Comparison of ENCODE assay signal across 18 mouse cellular contexts in genomic region chr1:172056251-172056650, GRCm38 (mm10). TPM values are rescaled to one million over a fixed set of nuclear protein-coding genes. Genes with fewer than 3 reads are reported as not detected.
DNase-seq lines count a peak whose midpoint lies in the region; ATAC-seq and TF ChIP-seq lines count a peak whose summit lies in the region.
"Had no signal": no experiment of that assay in that cellular context is flagged by ENCODE, and none has a peak within 500 bp of the region (broad histone marks: within the 10 kb centered on the region; RNA-seq: fewer than 3 reads in every experiment).

No protein-coding gene starts in this region.

- no peaks in the 10 kb centered on the region for H3K9me3 ChIP-seq in embryonic facial prominence, embryonic 10.5 days
- no peaks in the 10 kb centered on the region for H3K9me3 ChIP-seq in hindbrain, embryonic 11.5 days (ENCODE audit: control insufficient read depth, low read length)
- no peaks in the 10 kb centered on the region for H3K9me3 ChIP-seq in midbrain, embryonic 15.5 days
- H3K9me3 ChIP-seq in intestine, embryonic 16.5 days (ENCODE audit: control insufficient read depth, low read length) = no peaks in the 10 kb centered on the region

- 81% methylated on average over 4 of the region's 4 CpGs for WGBS in embryonic facial prominence, embryonic 10.5 days
- 66% methylated on average over 4 of the region's 4 CpGs for WGBS in hindbrain, embryonic 11.5 days
- 67% methylated on average over 4 of the region's 4 CpGs for WGBS in midbrain, embryonic 15.5 days
- WGBS in intestine, embryonic 16.5 days = 73% methylated on average over 4 of the region's 4 CpGs

- no peak overlapping the region for H3K27ac ChIP-seq in embryonic facial prominence, embryonic 10.5 days (replicated peaks)
- H3K27ac ChIP-seq in hindbrain, embryonic 11.5 days (ENCODE audit: low read depth, low read length) = no peak overlapping the region
- no peak overlapping the region for H3K27ac ChIP-seq in midbrain, embryonic 15.5 days
- no peak overlapping the region for H3K27ac ChIP-seq in intestine, embryonic 16.5 days (ENCODE audit: low read length)
- no peak overlapping the region for H3K27ac ChIP-seq in layer of hippocampus, adult 2 months

- peak overlapping the region; percentile 37 for H3K4me2 ChIP-seq in hindbrain, embryonic 11.5 days (replicated peaks; ENCODE audit: low read depth, low read length)
- peak overlapping the region; percentile 31 for H3K4me2 ChIP-seq in midbrain, embryonic 15.5 days
- no peak overlapping the region for H3K4me2 ChIP-seq in intestine, embryonic 16.5 days (ENCODE audit: low read depth, low read length)
- H3K4me2 ChIP-seq: liver, embryonic 11.5 days had no signal

- peaks cover 49% of the 10 kb centered on the region for H3K4me1 ChIP-seq in embryonic facial prominence, embryonic 10.5 days
- H3K4me1 ChIP-seq in hindbrain, embryonic 11.5 days (replicated peaks; ENCODE audit: control insufficient read depth, insufficient read depth, low read length) = peaks cover 19% of the 10 kb centered on the region
- H3K4me1 ChIP-seq in midbrain, embryonic 15.5 days = peaks cover 36% of the 10 kb centered on the region
- H3K4me1 ChIP-seq in intestine, embryonic 16.5 days (ENCODE audit: control insufficient read depth, insufficient read depth, low read length) = peaks cover 17% of the 10 kb centered on the region

- peak overlapping the region; percentile 44 for H3K9ac ChIP-seq in hindbrain, embryonic 11.5 days (ENCODE audit: low read depth, low read length)
- no peak overlapping the region for H3K9ac ChIP-seq in midbrain, embryonic 15.5 days
- no peak overlapping the region for H3K9ac ChIP-seq in intestine, embryonic 16.5 days (ENCODE audit: low read depth, low read length)

- H3K36me3 ChIP-seq in embryonic facial prominence, embryonic 10.5 days (replicated peaks) = no peaks in the 10 kb centered on the region
- no peaks in the 10 kb centered on the region for H3K36me3 ChIP-seq in hindbrain, embryonic 11.5 days (ENCODE audit: control insufficient read depth, insufficient read depth, low read length)
- H3K36me3 ChIP-seq in midbrain, embryonic 15.5 days (replicated peaks) = no peaks in the 10 kb centered on the region
- no peaks in the 10 kb centered on the region for H3K36me3 ChIP-seq in intestine, embryonic 16.5 days (ENCODE audit: control insufficient read depth, insufficient read depth, low read length)

- DNase-seq in frontal cortex, postnatal 36 days (ENCODE audit: low spot score in 2 of 2) = peak; percentile 47 to 69
- DNase-seq in frontal cortex, postnatal 14 days (ENCODE audit: low spot score in 2 of 2) = no peak
- DNase-seq in embryonic facial prominence, embryonic 10.5 days (ENCODE audit: low spot score) = no peak
- no peak for DNase-seq in hindbrain, embryonic 11.5 days (ENCODE audit: low spot score)
- no peak for DNase-seq in ovary, adult 18-20 months (ENCODE audit: low spot score)
- no peak for DNase-seq in layer of hippocampus, adult 2 months (ENCODE audit: low spot score in 2 of 2)
- DNase-seq: cerebellum, adult 2 months; embryo, embryonic 11 days; kidney, postnatal 36 days; lung, postnatal 14 days had no signal

- H3K4me3 ChIP-seq in embryonic facial prominence, embryonic 10.5 days = peak overlapping the region; percentile 58
- peak overlapping the region; percentile 45 for H3K4me3 ChIP-seq in hindbrain, embryonic 11.5 days (ENCODE audit: low read depth, low read length)
- peak overlapping the region; percentile 26 for H3K4me3 ChIP-seq in midbrain, embryonic 15.5 days
- no peak overlapping the region for H3K4me3 ChIP-seq in intestine, embryonic 16.5 days (ENCODE audit: low read length)
- no peak overlapping the region for H3K4me3 ChIP-seq in layer of hippocampus, adult 2 months
- H3K4me3 ChIP-seq: myocyte had no signal

- no peak for ATAC-seq in hindbrain, embryonic 11.5 days (ENCODE audit: low FRiP score)
- no peak for ATAC-seq in midbrain, embryonic 15.5 days (replicated peaks)
- no peak for ATAC-seq in intestine, embryonic 16.5 days
- ATAC-seq: intestine, postnatal 0 days had no signal

- TF ChIP-seq CTCF in layer of hippocampus, adult 2 months (conservative IDR thresholded peaks at IDR 0.05) = no peak

- H3K27me3 ChIP-seq in embryonic facial prominence, embryonic 10.5 days (replicated peaks; ENCODE audit: low read depth, poor library complexity, severe bottlenecking) = peaks cover 65% of the 10 kb centered on the region
- H3K27me3 ChIP-seq in hindbrain, embryonic 11.5 days (ENCODE audit: control insufficient read depth, insufficient read depth, low read length) = peaks cover 3% of the 10 kb centered on the region; the same call in 1 of the 2 replicates
- H3K27me3 ChIP-seq in midbrain, embryonic 15.5 days (replicated peaks) = no peaks in the 10 kb centered on the region
- peaks cover 10% of the 10 kb centered on the region for H3K27me3 ChIP-seq in intestine, embryonic 16.5 days (replicated peaks; ENCODE audit: control insufficient read depth, insufficient read depth, low read length)

RNA-seq across cellular contexts. Expression of gene Nhlh1, which starts 1.1 kb away (rescaled TPM):
- 4.1 and 4.7 TPM in 2 replicates for polyA plus RNA-seq in embryonic facial prominence, embryonic 10.5 days (2016; fragmentation: Nextera tagmentation; extraction: Ambion mirVana)
- polyA plus RNA-seq in hindbrain, embryonic 11.5 days (2014; fragmentation: Nextera tagmentation; extraction: Ambion mirVana) = 20.5 and 22.3 TPM in 2 replicates
- 2.0 and 2.5 TPM in 2 replicates for polyA plus RNA-seq in midbrain, embryonic 15.5 days (2015; fragmentation: Nextera tagmentation; extraction: Ambion mirVana)
- polyA plus RNA-seq in intestine, embryonic 16.5 days (2015; fragmentation: Nextera tagmentation; extraction: Ambion mirVana) = 0.09 TPM in 1 of 2 replicates, not detected in the other
- total RNA-seq in layer of hippocampus, adult 2 months (2021) = 1 to 10 TPM in 1 of 2 experiments, under 1 TPM in 1; 0.79 to 1.2 TPM
- total RNA-seq: granulocyte monocyte progenitor cell, adult 5-6 weeks had no signal
- polyA plus RNA-seq: heart, embryonic 16.5 days; intestine, postnatal 0 days; thymus, postnatal 0 days had no signal

RNA-seq across cellular contexts. Expression of gene Copa, which starts 26.1 kb away (rescaled TPM):
- 185 and 189 TPM in 2 replicates for polyA plus RNA-seq in embryonic facial prominence, embryonic 10.5 days (2016; fragmentation: Nextera tagmentation; extraction: Ambion mirVana)
- polyA plus RNA-seq in hindbrain, embryonic 11.5 days (2014; fragmentation: Nextera tagmentation; extraction: Ambion mirVana) = 154 and 191 TPM in 2 replicates
- 199 and 209 TPM in 2 replicates for polyA plus RNA-seq in midbrain, embryonic 15.5 days (2015; fragmentation: Nextera tagmentation; extraction: Ambion mirVana)
- 204 and 218 TPM in 2 replicates for polyA plus RNA-seq in intestine, embryonic 16.5 days (2015; fragmentation: Nextera tagmentation; extraction: Ambion mirVana)
- total RNA-seq in layer of hippocampus, adult 2 months (2021) = 100 to 1,000 TPM; 146 to 147 TPM

RNA-seq across cellular contexts. Expression of gene Ncstn, which starts 26.3 kb away (rescaled TPM):
- 92.1 and 98.5 TPM in 2 replicates for polyA plus RNA-seq in embryonic facial prominence, embryonic 10.5 days (2016; fragmentation: Nextera tagmentation; extraction: Ambion mirVana)
- 120 and 121 TPM in 2 replicates for polyA plus RNA-seq in hindbrain, embryonic 11.5 days (2014; fragmentation: Nextera tagmentation; extraction: Ambion mirVana)
- 116 and 122 TPM in 2 replicates for polyA plus RNA-seq in midbrain, embryonic 15.5 days (2015; fragmentation: Nextera tagmentation; extraction: Ambion mirVana)
- 159 TPM in 2 replicates for polyA plus RNA-seq in intestine, embryonic 16.5 days (2015; fragmentation: Nextera tagmentation; extraction: Ambion mirVana)
- total RNA-seq in layer of hippocampus, adult 2 months (2021) = 10 to 100 TPM; 58.1 to 63.3 TPM

RNA-seq across cellular contexts. Expression of gene Vangl2, which starts 28.0 kb away (rescaled TPM):
- 28.3 and 35.3 TPM in 2 replicates for polyA plus RNA-seq in embryonic facial prominence, embryonic 10.5 days (2016; fragmentation: Nextera tagmentation; extraction: Ambion mirVana)
- polyA plus RNA-seq in hindbrain, embryonic 11.5 days (2014; fragmentation: Nextera tagmentation; extraction: Ambion mirVana) = 60.3 and 61.6 TPM in 2 replicates
- polyA plus RNA-seq in midbrain, embryonic 15.5 days (2015; fragmentation: Nextera tagmentation; extraction: Ambion mirVana) = 48.0 and 49.6 TPM in 2 replicates
- polyA plus RNA-seq in intestine, embryonic 16.5 days (2015; fragmentation: Nextera tagmentation; extraction: Ambion mirVana) = 6.1 and 6.8 TPM in 2 replicates
- total RNA-seq in layer of hippocampus, adult 2 months (2021) = 10 to 100 TPM; 15.0 to 18.2 TPM

Comparison
In these comparisons a context has a peak if more than half of its experiments do, and no peak if none do; other contexts are left out.
1. DNase-seq: peak in frontal cortex, postnatal 36 days (2 of 2); none in frontal cortex, postnatal 14 days (0 of 2), embryonic facial prominence, embryonic 10.5 days (single experiment), hindbrain, embryonic 11.5 days (single experiment), ovary, adult 18-20 months (single experiment) and layer of hippocampus, adult 2 months (0 of 2).
2. H3K4me3 ChIP-seq: peak in embryonic facial prominence, embryonic 10.5 days (single experiment), hindbrain, embryonic 11.5 days (single experiment) and midbrain, embryonic 15.5 days (single experiment); none in intestine, embryonic 16.5 days (single experiment) and layer of hippocampus, adult 2 months (single experiment).